Mouse (Mus musculus) macrophage (primary cell): ENCODE data around the gene Gabbr2. TPM values are rescaled to one million over a fixed set of nuclear protein-coding genes. Genes with fewer than 3 reads are reported as not detected.
"Not testable (repeated sequence)": the region's sequence is repeated elsewhere in the genome, so short reads cannot be mapped to it uniquely, and the experiment has no call there.

Experiments
- H3K27ac ChIP-seq: fragments of 350-480 bp; formaldehyde crosslinking; 2 replicates; pipeline ENCODE4 v1.9.0; 2021
- H3K36me3 ChIP-seq: fragments of 350-480 bp; formaldehyde crosslinking; 2 replicates; pipeline ENCODE4 v1.9.0; 2021; ENCODE audit errors: inconsistent target
- H3K4me3 ChIP-seq: fragments of 350-480 bp; formaldehyde crosslinking; 2 replicates; pipeline ENCODE4 v1.9.0; 2021; ENCODE audit errors: inconsistent target
- H3K79me2 ChIP-seq: fragments of 350-480 bp; formaldehyde crosslinking; 2 replicates; pipeline ENCODE4 v1.9.0; 2021; ENCODE audit errors: inconsistent target
- WGBS: methylation state at CpG from one replicate; pipeline ENCODE4 v1.1.7; 2026; ENCODE audit warnings: inconsistent platforms; ENCODE audit not compliant: missing documents; 5-methylcytosine and 5-hydroxymethylcytosine counted together
- polyA plus RNA-seq: library from polyadenylated mRNA; stranded (reverse); fragments of 250-400 nt; gene quantifications from 3 replicates; pipeline ENCODE4 v1.2.4, GENCODE M21; 2018; ENCODE audit warnings: inconsistent platforms

The Gabbr2 gene
- polyA plus RNA-seq, 1 experiment from 2014 or later: 0.10 TPM

GRCm38 (mm10) chr4:46665371-46665774 lies 326.3 kb downstream of the Gabbr2 start:
- Histone ChIP-seq H3K36me3 (no peaks in the 10 kb centered on the region), H3K27ac (no peak overlapping the region), H3K79me2 (no peaks in the 10 kb centered on the region), H3K4me3 (no peak overlapping the region)
- 27% methylated on average over 5 of the region's 8 CpGs for WGBS

GRCm38 (mm10) chr4:46664123-46665009 lies 327.3 kb downstream of the Gabbr2 start:
- no peak overlapping the region for H3K4me3 ChIP-seq

GRCm38 (mm10) chr4:46661433-46661832 lies 330.2 kb downstream of the Gabbr2 start:
- H3K36me3 ChIP-seq: no peaks in the 10 kb centered on the region
- H3K27ac ChIP-seq: no peak overlapping the region
- no peak overlapping the region for H3K4me3 ChIP-seq
- 89% methylated on average over 9 of the region's 9 CpGs for WGBS
- no peaks in the 10 kb centered on the region for H3K79me2 ChIP-seq

More at GRCm38 (mm10) chr4:46664123-46665009, 327.3 kb downstream of the Gabbr2 start:
- no peaks in the 10 kb centered on the region for H3K36me3 ChIP-seq
- 66% methylated on average over 32 of the region's 34 CpGs for WGBS
- H3K27ac ChIP-seq: no peak overlapping the region
- no peaks in the 10 kb centered on the region for H3K79me2 ChIP-seq

GRCm38 (mm10) chr4:46658946-46659345 lies 332.7 kb downstream of the Gabbr2 start:
- WGBS: 96% methylated on average over 5 of the region's 5 CpGs
- H3K27ac ChIP-seq: no peak overlapping the region
- no peaks in the 10 kb centered on the region for H3K36me3 ChIP-seq
- no peaks in the 10 kb centered on the region for H3K79me2 ChIP-seq
- H3K4me3 ChIP-seq: no peak overlapping the region

- Histone ChIP-seq H3K4me3 (no peak overlapping the region), H3K36me3 (no peaks in the 10 kb centered on the region), H3K27ac (no peak overlapping the region), H3K79me2 (no peaks in the 10 kb centered on the region)
- 11% methylated on average over 5 of the region's 5 CpGs for WGBS
These were observed 334.6 kb downstream of the Gabbr2 start for GRCm38 (mm10) chr4:46657116-46657515.

- H3K79me2 ChIP-seq: no peaks in the 10 kb centered on the region
- H3K27ac ChIP-seq: no peak overlapping the region
- no peaks in the 10 kb centered on the region for H3K36me3 ChIP-seq
- H3K4me3 ChIP-seq: no peak overlapping the region
- 90% methylated on average over 2 of the region's 2 CpGs for WGBS
These were observed 335.7 kb downstream of the Gabbr2 start for GRCm38 (mm10) chr4:46655956-46656355.

- Histone ChIP-seq H3K4me3 (no peak overlapping the region), H3K27ac (no peak overlapping the region), H3K36me3 (no peaks in the 10 kb centered on the region), H3K79me2 (no peaks in the 10 kb centered on the region)
- WGBS: 87% methylated on average over 1 of the region's 1 CpGs
These were observed 336.4 kb downstream of the Gabbr2 start for GRCm38 (mm10) chr4:46655298-46655697.

GRCm38 (mm10) chr4:46650086-46650753 lies 341.5 kb downstream of the Gabbr2 start, which contains the start of gene Tbc1d2:
Gene Tbc1d2, minus strand, starts transcription at chr4:46650209.
- peak within 1 kb of the TSS; percentile 48 for H3K27ac ChIP-seq
- WGBS: under 1% methylated on average over 64 of the region's 69 CpGs

GRCm38 (mm10) chr4:46649161-46649560 lies 342.5 kb downstream of the Gabbr2 start:
- H3K79me2 ChIP-seq: peaks cover 53% of the 10 kb centered on the region

More at GRCm38 (mm10) chr4:46650086-46650753, 341.5 kb downstream of the Gabbr2 start, which contains the start of gene Tbc1d2:
- Histone ChIP-seq H3K36me3 (no peaks in the 10 kb centered on the region), H3K79me2 (peaks cover 46% of the 10 kb centered on the region), H3K4me3 (peak within 1 kb of the TSS; percentile 91)

GRCm38 (mm10) chr4:46643676-46644112 lies 348.0 kb downstream of the Gabbr2 start:
- peak overlapping the region; percentile 91 for H3K27ac ChIP-seq
- no peak overlapping the region for H3K4me3 ChIP-seq
- WGBS: 56% methylated on average over 8 of the region's 8 CpGs
- H3K36me3 ChIP-seq: no peaks in the 10 kb centered on the region
- peaks cover 55% of the 10 kb centered on the region for H3K79me2 ChIP-seq

More at GRCm38 (mm10) chr4:46649161-46649560, 342.5 kb downstream of the Gabbr2 start:
- peak overlapping the region; percentile 91 for H3K4me3 ChIP-seq
- H3K27ac ChIP-seq: peak overlapping the region; percentile 48
- 45% methylated on average over 4 of the region's 4 CpGs for WGBS
- no peaks in the 10 kb centered on the region for H3K36me3 ChIP-seq

- H3K4me3 ChIP-seq: no peak overlapping the region
- WGBS: 28% methylated on average over 8 of the region's 8 CpGs
- H3K27ac ChIP-seq: peak overlapping the region; percentile 91
- H3K36me3 ChIP-seq: no peaks in the 10 kb centered on the region
- peaks cover 49% of the 10 kb centered on the region for H3K79me2 ChIP-seq
These were observed 348.6 kb downstream of the Gabbr2 start for GRCm38 (mm10) chr4:46642924-46643675.

GRCm38 (mm10) chr4:46641283-46641682 lies 350.4 kb downstream of the Gabbr2 start:
- Histone ChIP-seq H3K27ac (peak overlapping the region; percentile 91), H3K4me3 (no peak overlapping the region), H3K79me2 (peaks cover 31% of the 10 kb centered on the region; the same call in 1 of the 2 replicates), H3K36me3 (no peaks in the 10 kb centered on the region)
- 53% methylated on average over 4 of the region's 4 CpGs for WGBS

- H3K36me3 ChIP-seq: 0 out of 2 replicates have a peak, but pooled peaks cover under 1% of the 10 kb centered on the region
- H3K79me2 ChIP-seq: peaks cover 18% of the 10 kb centered on the region; the same call in 1 of the 2 replicates
- H3K4me3 ChIP-seq: no peak overlapping the region
- WGBS: 93% methylated on average over 8 of the region's 8 CpGs
- H3K27ac ChIP-seq: no peak overlapping the region
These were observed 351.8 kb downstream of the Gabbr2 start for GRCm38 (mm10) chr4:46639866-46640265.

GRCm38 (mm10) chr4:46637250-46637649 lies 354.4 kb downstream of the Gabbr2 start:
- not testable (repeated sequence) for H3K79me2 ChIP-seq, H3K36me3 ChIP-seq, H3K27ac ChIP-seq, H3K4me3 ChIP-seq
- 98% methylated on average over 9 of the region's 10 CpGs for WGBS
